Mouse (Mus musculus) testis, adult 10 weeks (tissue): ENCODE results near the gene Tmem41b. TPM values are rescaled to one million over a fixed set of nuclear protein-coding genes. Genes with fewer than 3 reads are reported as not detected.

Source experiments
- polyA plus RNA-seq: library from polyadenylated mRNA; stranded (reverse); fragments of 350-450 nt; fragmentation: Illumina TruSeq; extraction: RNeasy Lipid Tissue Mini Kit (QIAGEN cat#74804); gene quantifications from one replicate; pipeline ENCODE4 v1.2.3, GENCODE M21; 2014; ENCODE audit warnings: low read depth, low replicate concordance

Gene Tmem41b
- polyA plus RNA-seq: 156 TPM

DNA sequence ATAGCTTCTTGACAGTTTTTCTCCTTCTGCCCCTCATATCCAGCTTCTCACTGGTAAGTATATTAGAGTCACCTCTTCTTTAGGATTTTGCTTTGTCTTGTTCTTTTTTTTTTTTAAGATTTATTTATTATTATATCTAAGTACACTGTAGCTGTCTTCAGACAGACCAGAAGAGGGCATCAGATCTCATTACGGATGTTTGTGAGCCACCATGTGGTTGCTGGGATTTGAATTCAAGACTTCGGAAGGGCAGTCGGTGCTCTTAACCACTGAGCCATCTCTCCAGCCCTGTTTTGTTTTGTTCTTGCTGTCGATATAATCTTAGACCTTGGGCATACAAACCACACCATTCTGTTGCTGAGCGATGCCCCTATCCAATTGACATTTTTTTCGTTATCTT is at the start of gene Tmem41b:
Gene Tmem41b, minus strand, starts transcription at position 155 of the 400 bp plus-strand sequence.

DNA sequence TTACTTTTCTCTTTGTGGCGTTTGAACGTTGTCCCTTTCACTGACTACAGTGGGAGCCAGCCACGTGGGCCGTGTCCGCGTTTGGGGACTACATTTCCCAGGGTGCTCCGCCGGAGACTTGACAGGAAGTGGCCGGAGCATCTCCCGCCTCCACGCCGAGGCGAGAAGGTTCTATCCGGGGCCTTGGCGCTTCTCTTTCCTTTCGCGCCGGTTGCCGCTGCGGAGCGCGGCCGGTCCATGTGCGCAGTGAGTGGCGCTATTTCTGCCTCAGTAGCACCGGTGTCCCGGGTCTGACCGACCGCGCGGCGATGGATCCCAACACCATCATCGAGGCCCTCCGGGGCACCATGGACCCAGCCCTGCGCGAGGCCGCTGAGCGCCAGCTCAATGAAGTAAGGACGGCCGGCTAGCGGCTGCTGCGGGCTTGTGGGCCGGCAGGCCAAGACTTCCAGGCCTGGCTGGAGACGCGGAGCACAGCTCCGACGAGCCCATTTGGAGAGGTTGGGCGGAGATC is 31.4 kb upstream of the Tmem41b start, which contains the start of gene Ipo7:
Gene Ipo7, plus strand, starts transcription at position 158 of the 514 bp plus-strand sequence.

DNA sequence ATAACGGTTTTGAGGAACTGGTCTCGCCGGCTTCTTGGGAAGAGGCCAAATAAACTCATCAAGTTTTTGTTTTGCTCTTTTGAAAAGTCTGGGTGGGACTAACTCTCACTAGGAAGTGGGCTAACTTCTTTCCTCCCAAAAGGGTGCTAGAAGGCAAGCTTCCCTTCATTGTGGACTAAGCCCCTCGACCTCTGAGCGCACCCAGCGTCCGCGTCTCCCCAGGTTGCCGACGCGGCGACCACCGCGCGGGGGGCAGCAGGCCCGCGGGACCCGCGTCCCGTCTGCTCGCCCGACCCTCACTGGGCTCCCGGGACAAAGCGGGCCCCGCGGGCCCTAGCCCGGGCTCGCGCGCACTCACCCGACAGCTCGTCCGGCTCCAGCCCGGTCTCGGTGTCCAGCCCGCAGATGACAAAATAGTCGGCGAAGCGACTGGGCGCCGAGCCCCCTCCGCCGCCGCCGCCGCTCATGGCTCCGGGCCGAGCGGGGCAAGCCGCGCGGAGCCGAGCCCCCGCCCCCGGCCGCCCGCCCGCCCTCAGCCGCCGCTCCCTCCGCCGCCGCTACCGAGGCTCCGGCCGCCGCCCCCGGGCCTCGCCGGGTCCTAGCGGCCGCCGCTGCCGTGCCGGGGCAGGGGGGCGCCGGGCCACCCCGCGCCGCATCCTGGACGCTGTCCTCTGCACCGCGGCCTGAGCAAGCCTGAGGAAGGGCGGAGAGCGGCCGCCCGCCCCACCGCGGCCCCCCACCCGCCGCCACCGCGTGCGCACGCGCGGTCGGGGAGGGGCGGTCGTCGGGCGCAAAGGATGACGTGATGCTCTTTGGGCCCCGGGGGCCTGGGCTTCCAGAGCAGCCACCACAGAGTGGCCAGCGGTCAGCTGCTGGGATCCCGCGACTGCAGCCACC is 26.8 kb downstream of the Tmem41b start, which contains the start of gene Dennd5a:
Gene Dennd5a, minus strand, starts transcription at position 755 of the 897 bp plus-strand sequence.

Other genes starting within 250 kb of the Tmem41b start
- gene Tmem9b, start 234.1 kb downstream of the Tmem41b start, polyA plus RNA-seq: 42.8 TPM
- gene Nrip3, start 204.9 kb downstream of the Tmem41b start, polyA plus RNA-seq: 5.7 TPM
- 8.0 TPM for gene Scube2, start 121.2 kb downstream of the Tmem41b start, polyA plus RNA-seq
- gene Dennd5a, start 26.5 kb downstream of the Tmem41b start, polyA plus RNA-seq: 39.2 TPM
- gene Ipo7, start 31.3 kb upstream of the Tmem41b start, polyA plus RNA-seq: 66.8 TPM
- 13.1 TPM for gene Zfp143, start 74.3 kb upstream of the Tmem41b start, polyA plus RNA-seq
- 46.1 TPM for gene Wee1, start 135.1 kb upstream of the Tmem41b start, polyA plus RNA-seq
- gene Swap70, start 234.8 kb upstream of the Tmem41b start, polyA plus RNA-seq: 8.5 TPM